Mouse (Mus musculus): ENCODE measurements around the gene 1700017N19Rik.

The 1700017N19Rik gene

DNA sequence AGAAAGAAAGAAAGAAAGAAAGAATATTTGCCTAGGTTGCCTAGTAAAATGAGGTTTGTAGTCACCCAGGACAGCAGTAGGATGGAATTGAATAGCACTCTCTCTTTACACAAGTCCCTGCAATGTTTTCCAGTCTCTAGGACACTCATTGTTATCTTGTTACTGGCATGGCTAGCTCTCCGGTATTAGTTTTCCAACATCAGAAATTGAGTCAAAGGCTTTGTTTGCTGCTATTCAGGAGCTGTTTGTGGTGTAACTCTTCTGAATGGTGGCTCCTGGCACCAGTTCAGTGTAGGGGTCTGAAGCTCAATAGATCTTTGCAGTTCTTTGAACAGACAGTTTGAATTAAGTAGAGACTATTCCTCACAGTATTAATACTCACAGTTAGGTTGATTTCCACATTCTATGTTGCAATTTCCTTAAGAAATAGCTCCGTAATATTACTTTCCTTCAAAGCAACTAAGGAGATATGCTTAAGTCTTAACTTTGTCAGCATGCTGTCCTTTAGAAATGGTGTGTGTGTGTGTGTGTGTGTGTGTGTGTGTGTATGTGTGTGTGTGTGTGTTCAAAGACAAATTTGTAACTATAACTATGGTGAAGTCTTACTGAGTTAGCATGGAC, 71.8 kb downstream of the 1700017N19Rik start:
- DNase-seq (ENCODE audit: low spot score in 2 of 2): no peak
